Mouse (Mus musculus) activated CD4-positive, CD25-positive, alpha-beta regulatory T cell, adult 4 months (primary cell): ENCODE measurements around the gene Pdap1. TPM values are rescaled to one million over a fixed set of nuclear protein-coding genes. Genes with fewer than 3 reads are reported as not detected.
"Not testable (repeated sequence)": the region's sequence is repeated elsewhere in the genome, so short reads cannot be mapped to it uniquely, and the experiment has no call there.

Experiments used
- ATAC-seq: one replicate; pipeline ENCODE4 v1.8.0; 2017
- polyA plus RNA-seq, 2 experiments: library from polyadenylated mRNA; unstranded; fragments of 100-300 nt; shearing (Covaris generic); gene quantifications; one replicate each; pipeline ENCODE4 v1.2.1; 2017

The Pdap1 gene
- 10 to 100 TPM; 32.2 to 41.5 TPM for polyA plus RNA-seq

GRCm38 (mm10) chr5:145139571-145140519 is at the start of gene Pdap1, which contains the start of gene Bud31:
TSS of gene Pdap1 (minus strand) at chr5:145140238.
TSS of gene Bud31 (plus strand) at chr5:145140362.
- peak; percentile 85 for ATAC-seq

GRCm38 (mm10) chr5:145189416-145189815 is 49.4 kb upstream of the Pdap1 start:
- no peak for ATAC-seq

GRCm38 (mm10) chr5:145185244-145185643 is 45.2 kb upstream of the Pdap1 start:
- ATAC-seq, result no peak

GRCm38 (mm10) chr5:145178461-145178980 is 38.5 kb upstream of the Pdap1 start:
- ATAC-seq, result no peak

- ATAC-seq, result no peak
These were observed 27.2 kb upstream of the Pdap1 start for GRCm38 (mm10) chr5:145167306-145167661.

GRCm38 (mm10) chr5:145166536-145167305 is 26.7 kb upstream of the Pdap1 start, which contains the start of the genes Ptcd1 and Cpsf4:
TSS of gene Ptcd1 (minus strand) at chr5:145167108.
TSS of gene Cpsf4 (plus strand) at chr5:145167213.
- ATAC-seq, result peak; percentile 93

- no peak for ATAC-seq
These were observed 25.1 kb upstream of the Pdap1 start for GRCm38 (mm10) chr5:145165184-145165583.

- no peak for ATAC-seq
These were observed 24.7 kb upstream of the Pdap1 start for GRCm38 (mm10) chr5:145164710-145165109.

GRCm38 (mm10) chr5:145161361-145161760 is 21.3 kb upstream of the Pdap1 start:
- ATAC-seq, result no peak

GRCm38 (mm10) chr5:145152690-145153089 is 12.7 kb upstream of the Pdap1 start:
- ATAC-seq, result no peak

GRCm38 (mm10) chr5:145149294-145149693 is 9.3 kb upstream of the Pdap1 start:
- ATAC-seq, result no peak

- ATAC-seq, result no peak
These were observed 7.7 kb upstream of the Pdap1 start for GRCm38 (mm10) chr5:145147748-145148147.

GRCm38 (mm10) chr5:145140611-145141010 is 573 bp upstream of the Pdap1 start:
- no peak for ATAC-seq

GRCm38 (mm10) chr5:145138836-145139235 is 1.2 kb downstream of the Pdap1 start:
- ATAC-seq, result no peak

- ATAC-seq, result not testable (repeated sequence)
These were observed 6.8 kb downstream of the Pdap1 start for GRCm38 (mm10) chr5:145133275-145133674.

- ATAC-seq, result no peak
These were observed 9.0 kb downstream of the Pdap1 start for GRCm38 (mm10) chr5:145130995-145131394.

GRCm38 (mm10) chr5:145130191-145130590 is 9.8 kb downstream of the Pdap1 start:
- ATAC-seq, result no peak

- ATAC-seq, result not testable (repeated sequence)
These were observed 10.3 kb downstream of the Pdap1 start for GRCm38 (mm10) chr5:145129773-145130172.

- ATAC-seq, result no peak
These were observed 10.9 kb downstream of the Pdap1 start for GRCm38 (mm10) chr5:145129124-145129523.

GRCm38 (mm10) chr5:145126580-145126979 is 13.5 kb downstream of the Pdap1 start:
- no peak for ATAC-seq

- ATAC-seq, result no peak
These were observed 16.6 kb downstream of the Pdap1 start for GRCm38 (mm10) chr5:145123396-145123795.

GRCm38 (mm10) chr5:145120921-145121320 is 19.1 kb downstream of the Pdap1 start:
- no peak for ATAC-seq

GRCm38 (mm10) chr5:145119385-145119784 is 20.7 kb downstream of the Pdap1 start:
- no peak for ATAC-seq
